20 mouse cellular contexts compared by ENCODE assay signal in the genomic region with DNA sequence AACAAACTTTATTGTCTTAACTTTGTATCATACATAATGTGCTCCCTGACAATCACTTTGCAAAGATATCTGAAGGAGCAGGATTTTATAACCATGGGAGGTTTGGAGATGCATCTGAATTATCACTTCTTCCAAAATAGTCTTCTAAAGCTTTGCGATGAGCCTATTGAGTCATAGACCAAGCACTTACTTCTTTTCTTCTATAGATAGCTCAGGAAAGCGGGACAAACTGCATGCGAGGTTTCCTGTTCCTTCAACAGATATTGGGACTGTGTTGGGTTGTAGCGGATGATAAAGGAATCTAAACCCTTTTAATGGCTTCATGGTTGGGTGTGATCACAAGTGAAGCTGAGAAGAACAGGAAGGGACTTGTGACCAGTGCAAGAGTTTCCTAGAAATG.
"Had no signal": no experiment of that assay in that cellular context is flagged by ENCODE, and none has a peak within 500 bp of the region (broad histone marks: within the 10 kb centered on the region; RNA-seq: fewer than 3 reads in every experiment).

No protein-coding gene starts in this region.

- H3K4me3 ChIP-seq: heart, embryonic 10.5 days; heart, embryonic 12.5 days; hindbrain, embryonic 10.5 days; hindbrain, embryonic 12.5 days; intestine, embryonic 15.5 days; limb, embryonic 10.5 days; limb, embryonic 12.5 days; liver, embryonic 13.5 days had no signal

- DNase-seq: gastrocnemius, postnatal 14 days; gastrocnemius, postnatal 36 days; heart, adult 18-20 months; heart, postnatal 10 days; heart, postnatal 4 days; kidney, adult 18-20 months; kidney, adult 8-10 months; kidney, postnatal 10 days; kidney, postnatal 25 days; kidney, postnatal 4 days; liver; liver, embryonic 13.5 days had no signal

- H3K27ac ChIP-seq: heart, embryonic 10.5 days; hindbrain, embryonic 10.5 days; hindbrain, embryonic 12.5 days; hindbrain, embryonic 14.5 days; intestine, embryonic 15.5 days; limb, embryonic 10.5 days; limb, embryonic 12.5 days; liver, embryonic 13.5 days had no signal

- H3K4me1 ChIP-seq: intestine, embryonic 15.5 days; liver, embryonic 13.5 days had no signal
